Mouse (Mus musculus): ENCODE results near the gene Dennd2a. TPM values are rescaled to one million over a fixed set of nuclear protein-coding genes. Genes with fewer than 3 reads are reported as not detected.
"Not testable (repeated sequence)": the region's sequence is repeated elsewhere in the genome, so short reads cannot be mapped to it uniquely, and the experiment has no call there.

Gene Dennd2a
- polyA plus RNA-seq, 1 experiment: 44.3 TPM

DNA sequence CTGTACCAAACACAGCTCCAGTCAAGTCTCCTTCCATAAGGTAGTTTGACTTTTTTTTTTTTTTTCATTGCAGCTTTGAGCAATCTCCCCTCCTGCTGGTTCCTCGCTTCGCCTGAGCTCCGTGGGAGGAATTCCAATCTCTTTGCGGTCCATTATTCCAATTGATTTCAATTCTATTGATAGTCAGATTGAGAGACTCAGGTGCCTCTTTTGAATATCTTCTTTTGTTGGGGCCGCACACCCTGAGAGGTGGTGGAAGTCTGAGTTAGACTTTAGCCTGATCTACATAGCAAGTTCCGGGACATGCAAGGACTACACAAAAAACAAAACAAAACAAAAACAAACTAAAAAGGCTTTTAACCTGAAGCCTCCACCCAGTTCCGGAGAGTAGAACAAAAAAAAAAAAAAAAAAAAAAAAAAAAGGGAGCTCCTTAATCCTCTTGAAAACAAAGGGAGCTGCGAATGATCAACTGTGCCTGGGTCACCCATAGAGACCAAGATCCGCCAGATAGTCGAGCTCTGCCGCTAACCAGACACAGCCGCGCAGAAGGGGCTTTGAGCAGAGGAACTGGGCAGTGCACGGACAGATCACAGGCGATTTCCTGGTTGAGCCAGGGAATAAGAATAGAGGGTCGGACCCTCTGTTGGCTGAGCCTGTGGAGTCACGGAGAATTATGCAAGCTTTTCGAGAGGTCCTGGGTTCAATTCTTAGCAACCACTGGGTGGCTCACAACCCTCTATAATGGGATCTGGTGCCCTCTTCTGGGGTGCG, 111.7 kb downstream of the Dennd2a start:
- DNase-seq (ENCODE audit: low read depth): peak; percentile 18

GRCm38 (mm10) chr6:39442786-39443287, 114.8 kb downstream of the Dennd2a start:
- DNase-seq (ENCODE audit: low read depth): no peak
- TF ChIP-seq POLR2A (IDR thresholded peaks at IDR 0.05; ENCODE audit: borderline replicate concordance, extremely low read depth, insufficient read depth, insufficient read length, poor library complexity, severe bottlenecking): no peak
- TF ChIP-seq CTCF (IDR thresholded peaks at IDR 0.05; ENCODE audit: borderline replicate concordance, extremely low read depth, insufficient read depth, insufficient read length): no peak

More for the DNA sequence above, 111.7 kb downstream of the Dennd2a start:
- TF ChIP-seq POLR2A (IDR thresholded peaks at IDR 0.05; ENCODE audit: borderline replicate concordance, extremely low read depth, insufficient read depth, insufficient read length, poor library complexity, severe bottlenecking) (no peak), CTCF (IDR thresholded peaks at IDR 0.05; ENCODE audit: borderline replicate concordance, extremely low read depth, insufficient read depth, insufficient read length) (no peak)

DNA sequence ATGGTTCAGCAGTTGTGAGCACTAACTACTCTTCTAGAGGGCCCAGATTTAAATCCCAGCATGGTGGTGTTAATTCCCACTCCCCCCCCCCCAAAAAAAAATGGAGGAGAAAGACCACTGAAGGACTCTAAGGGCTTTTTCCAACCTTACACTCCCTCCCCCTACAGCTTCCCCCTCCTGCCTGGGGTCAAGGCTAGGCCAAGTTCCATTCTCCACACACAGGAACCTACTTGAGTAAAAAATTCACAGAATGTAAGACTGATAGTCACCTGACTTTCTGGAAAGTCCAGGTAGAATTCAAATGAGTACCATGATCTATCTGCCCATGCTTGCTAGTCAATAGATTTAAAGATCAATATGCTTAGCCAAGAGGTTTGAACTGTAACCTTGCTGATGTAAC, 117.5 kb downstream of the Dennd2a start:
- no peak for DNase-seq (ENCODE audit: low read depth)
- TF ChIP-seq POLR2A (IDR thresholded peaks at IDR 0.05; ENCODE audit: borderline replicate concordance, extremely low read depth, insufficient read depth, insufficient read length, poor library complexity, severe bottlenecking): no peak
- no peak for TF ChIP-seq CTCF (IDR thresholded peaks at IDR 0.05; ENCODE audit: borderline replicate concordance, extremely low read depth, insufficient read depth, insufficient read length)

- DNase-seq (ENCODE audit: low read depth): not testable (repeated sequence)
Observed at GRCm38 (mm10) chr6:39437519-39437918, 120.1 kb downstream of the Dennd2a start.

- DNase-seq (ENCODE audit: low read depth): no peak
- TF ChIP-seq POLR2A (IDR thresholded peaks at IDR 0.05; ENCODE audit: borderline replicate concordance, extremely low read depth, insufficient read depth, insufficient read length, poor library complexity, severe bottlenecking) (no peak), CTCF (IDR thresholded peaks at IDR 0.05; ENCODE audit: borderline replicate concordance, extremely low read depth, insufficient read depth, insufficient read length) (no peak)
Observed at GRCm38 (mm10) chr6:39435875-39436274, 121.8 kb downstream of the Dennd2a start.

DNA sequence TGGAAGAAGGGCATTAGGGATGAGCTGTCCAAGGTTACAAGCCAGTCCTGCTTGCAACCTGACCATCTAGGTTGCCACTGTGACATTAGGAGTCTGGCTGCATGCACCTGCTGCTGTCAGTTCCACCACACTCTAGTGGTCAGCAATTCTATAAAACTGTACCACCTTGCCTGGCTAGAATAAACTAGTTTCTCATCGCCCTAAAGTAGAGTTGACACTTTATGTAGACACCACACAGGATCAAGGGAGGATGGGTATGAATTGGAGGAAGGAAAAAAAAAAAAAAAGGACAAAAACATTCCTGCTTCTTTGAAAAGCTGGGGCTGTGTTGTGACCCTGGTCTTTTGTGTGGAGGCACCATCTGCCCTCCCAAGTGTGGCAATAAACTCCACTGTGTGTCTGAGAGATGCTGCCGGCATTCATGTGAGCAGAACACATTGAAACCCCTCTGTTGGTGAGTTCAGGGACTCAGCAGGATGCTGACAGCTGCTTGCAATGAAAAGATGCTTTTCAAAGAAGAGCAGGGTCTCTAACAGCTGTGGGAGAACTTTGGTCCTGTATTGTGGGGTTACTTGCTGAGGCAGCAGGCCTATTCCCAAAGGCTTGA, 122.7 kb downstream of the Dennd2a start:
- TF ChIP-seq POLR2A (IDR thresholded peaks at IDR 0.05; ENCODE audit: borderline replicate concordance, extremely low read depth, insufficient read depth, insufficient read length, poor library complexity, severe bottlenecking) (no peak), CTCF (IDR thresholded peaks at IDR 0.05; ENCODE audit: borderline replicate concordance, extremely low read depth, insufficient read depth, insufficient read length) (no peak)
- DNase-seq (ENCODE audit: low read depth): peak; percentile 74

GRCm38 (mm10) chr6:39434111-39434885, 123.4 kb downstream of the Dennd2a start:
- TF ChIP-seq CTCF (IDR thresholded peaks at IDR 0.05; ENCODE audit: borderline replicate concordance, extremely low read depth, insufficient read depth, insufficient read length): no peak
- TF ChIP-seq POLR2A (IDR thresholded peaks at IDR 0.05; ENCODE audit: borderline replicate concordance, extremely low read depth, insufficient read depth, insufficient read length, poor library complexity, severe bottlenecking): no peak
- no peak for DNase-seq (ENCODE audit: low read depth)

- TF ChIP-seq POLR2A (IDR thresholded peaks at IDR 0.05; ENCODE audit: borderline replicate concordance, extremely low read depth, insufficient read depth, insufficient read length, poor library complexity, severe bottlenecking) (no peak), CTCF (IDR thresholded peaks at IDR 0.05; ENCODE audit: borderline replicate concordance, extremely low read depth, insufficient read depth, insufficient read length) (no peak)
- DNase-seq (ENCODE audit: low read depth): no peak
Observed at GRCm38 (mm10) chr6:39433701-39434100, 124.0 kb downstream of the Dennd2a start.

DNA sequence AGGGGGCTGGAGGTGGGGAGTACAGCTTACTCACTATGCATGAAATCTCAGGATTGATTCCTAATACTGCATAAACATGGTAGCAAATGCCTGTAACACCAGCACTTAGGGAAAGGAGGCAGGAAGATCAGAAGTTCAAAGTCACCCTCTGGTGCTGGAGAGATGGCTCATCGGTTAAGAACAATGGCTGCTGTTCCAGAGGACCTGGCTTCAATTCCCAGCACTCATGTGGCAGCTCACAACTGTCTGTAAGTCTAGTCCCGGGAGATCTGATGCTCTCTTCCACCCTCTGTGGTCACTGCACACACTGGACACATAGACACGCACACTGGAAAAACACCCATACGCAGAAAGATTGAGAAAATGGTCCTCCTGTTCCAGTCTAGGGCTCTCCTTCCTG, 124.5 kb downstream of the Dennd2a start:
- TF ChIP-seq POLR2A (IDR thresholded peaks at IDR 0.05; ENCODE audit: borderline replicate concordance, extremely low read depth, insufficient read depth, insufficient read length, poor library complexity, severe bottlenecking) (no peak), CTCF (IDR thresholded peaks at IDR 0.05; ENCODE audit: borderline replicate concordance, extremely low read depth, insufficient read depth, insufficient read length) (no peak)
- DNase-seq (ENCODE audit: low read depth): no peak

DNA sequence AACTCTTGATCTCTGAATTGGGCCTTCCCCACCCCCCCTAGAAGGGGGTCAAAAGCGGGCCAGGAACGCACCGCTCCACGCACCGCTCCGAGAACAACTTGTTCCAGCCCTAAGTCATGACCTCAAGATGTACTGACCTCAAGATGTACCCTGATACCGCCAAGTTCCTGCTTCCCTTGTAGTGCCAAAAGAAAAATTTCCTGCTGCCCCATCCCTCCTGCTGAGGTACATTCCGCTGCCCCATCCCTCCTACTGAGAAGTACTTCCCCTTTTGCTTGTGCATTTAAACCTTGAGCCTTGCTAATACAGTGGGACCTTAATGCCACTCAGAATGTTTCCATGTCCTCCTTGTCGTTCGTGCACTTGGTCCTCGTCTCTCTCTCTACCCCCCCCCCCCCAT, 126.9 kb downstream of the Dennd2a start:
- TF ChIP-seq POLR2A (IDR thresholded peaks at IDR 0.05; ENCODE audit: borderline replicate concordance, extremely low read depth, insufficient read depth, insufficient read length, poor library complexity, severe bottlenecking) (no peak), CTCF (IDR thresholded peaks at IDR 0.05; ENCODE audit: borderline replicate concordance, extremely low read depth, insufficient read depth, insufficient read length) (no peak)
- no peak for DNase-seq (ENCODE audit: low read depth)

- TF ChIP-seq CTCF (IDR thresholded peaks at IDR 0.05; ENCODE audit: borderline replicate concordance, extremely low read depth, insufficient read depth, insufficient read length) (no peak), POLR2A (IDR thresholded peaks at IDR 0.05; ENCODE audit: borderline replicate concordance, extremely low read depth, insufficient read depth, insufficient read length, poor library complexity, severe bottlenecking) (no peak)
- DNase-seq (ENCODE audit: low read depth): no peak
Observed at GRCm38 (mm10) chr6:39429007-39429788, 128.5 kb downstream of the Dennd2a start.

All from brain, embryonic 14.5 days (tissue).